Mouse (Mus musculus): ENCODE data around the gene Ang5. TPM values are rescaled to one million over a fixed set of nuclear protein-coding genes. Genes with fewer than 3 reads are reported as not detected.

Gene Ang5
- polyA plus RNA-seq, 1 experiment from 2014 or later, result not detected

Other genes starting within 250 kb of the Ang5 start
- not detected in 2 replicates for gene Gm16506, start 229.6 kb upstream of the Ang5 start, polyA plus RNA-seq (2015; fragmentation: Nextera tagmentation; extraction: Ambion mirVana)
- not detected in 2 replicates for gene Gm6526, start 209.2 kb upstream of the Ang5 start, polyA plus RNA-seq (2015; fragmentation: Nextera tagmentation; extraction: Ambion mirVana)
- gene Gm8180, start 172.3 kb upstream of the Ang5 start, polyA plus RNA-seq (2015; fragmentation: Nextera tagmentation; extraction: Ambion mirVana), result not detected in 2 replicates
- not detected in 2 replicates for gene Ear1, start 81.6 kb upstream of the Ang5 start, polyA plus RNA-seq (2015; fragmentation: Nextera tagmentation; extraction: Ambion mirVana)
- not detected in 2 replicates for gene Ear10, start 33.5 kb upstream of the Ang5 start, polyA plus RNA-seq (2015; fragmentation: Nextera tagmentation; extraction: Ambion mirVana)
- 16.9 and 17.2 TPM in 2 replicates for gene Gm8113, start 31.7 kb upstream of the Ang5 start, polyA plus RNA-seq (2015; fragmentation: Nextera tagmentation; extraction: Ambion mirVana)
- not detected in 2 replicates for gene Ang6, start 45.2 kb downstream of the Ang5 start, polyA plus RNA-seq (2015; fragmentation: Nextera tagmentation; extraction: Ambion mirVana)
- gene Ear2, start 145.6 kb downstream of the Ang5 start, polyA plus RNA-seq (2015; fragmentation: Nextera tagmentation; extraction: Ambion mirVana), result 0.28 and 0.40 TPM in 2 replicates
- not detected in 2 replicates for gene Gm3327, start 166.8 kb downstream of the Ang5 start, polyA plus RNA-seq (2015; fragmentation: Nextera tagmentation; extraction: Ambion mirVana)
- not detected in 2 replicates for gene Gm8212, start 240.6 kb downstream of the Ang5 start, polyA plus RNA-seq (2015; fragmentation: Nextera tagmentation; extraction: Ambion mirVana)